Mouse (Mus musculus) E14TG2a.4 (cell line): ENCODE measurements around the gene Cd2.

ENCODE experiments used
- CTCF ChIP-seq: conservative IDR thresholded peaks from 2 replicates; pipeline ENCODE4 v1.5.1; 2014; ENCODE audit warnings: low read length
- NANOG ChIP-seq: IDR thresholded peaks from 2 replicates; pipeline ENCODE4 v1.6.1; 2014; ENCODE audit warnings: borderline replicate concordance, low read length, mixed read lengths
- POU5F1 ChIP-seq: IDR thresholded peaks from 2 replicates; pipeline ENCODE4 v1.6.1; 2014; ENCODE audit warnings: low read length, borderline replicate concordance

DNA sequence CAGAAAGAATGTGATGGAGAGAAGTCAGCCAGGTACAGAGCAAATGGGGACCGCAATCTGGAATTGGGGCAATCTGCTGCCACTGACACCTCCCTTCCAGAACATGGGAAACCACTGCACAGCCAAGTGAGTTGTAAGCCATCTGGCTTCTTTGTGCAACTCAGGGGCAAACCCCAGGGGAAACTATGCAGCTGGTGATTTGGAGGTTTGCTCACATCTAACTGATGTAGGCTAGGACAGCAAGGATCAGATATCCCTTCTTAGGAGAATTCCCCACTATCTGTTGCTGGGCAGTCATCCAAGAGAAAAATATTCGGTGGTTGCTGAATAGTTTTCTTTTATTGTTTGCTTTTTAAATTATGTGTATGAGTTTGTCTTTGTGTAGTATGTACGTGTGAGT is 21.9 kb upstream of the Cd2 start:
- no peak for TF ChIP-seq CTCF
- no peak for TF ChIP-seq NANOG
- TF ChIP-seq POU5F1: no peak
